Mouse (Mus musculus) kidney, postnatal 0 days (tissue): ENCODE data around the gene Adgrf2. TPM values are rescaled to one million over a fixed set of nuclear protein-coding genes. Genes with fewer than 3 reads are reported as not detected.

ENCODE experiments used
- ATAC-seq: fragments of 200-750 bp; cut with Nextera tagmentation; replicated peaks from 2 replicates; pipeline ENCODE4 v1.8.0; 2017; ENCODE audit warnings: low read depth, moderate number of reproducible peaks, moderate TSS enrichment, moderate library complexity; ENCODE audit not compliant: low FRiP score
- DNase-seq: peaks from one replicate; pipeline ENCODE4 v3.0.0-alpha.2; 2016; ENCODE audit warnings: low spot score
- H3K27ac ChIP-seq: fragments of 300-500 bp; sonication (generic); 2 replicates; pipeline ENCODE4 v1.5.1; 2014; ENCODE audit warnings: mild to moderate bottlenecking
- H3K27me3 ChIP-seq: fragments of 300-500 bp; sonication (generic); 2 replicates; pipeline ENCODE4 v1.6.1; 2014; ENCODE audit warnings: low read length, mixed read lengths; ENCODE audit not compliant: insufficient read depth
- H3K36me3 ChIP-seq: fragments of 300-500 bp; sonication (generic); 2 replicates; pipeline ENCODE4 v1.6.1; 2014; ENCODE audit warnings: low read length, mixed read lengths; ENCODE audit not compliant: insufficient read depth
- H3K4me1 ChIP-seq: fragments of 300-500 bp; sonication (generic); replicated peaks from 2 replicates; pipeline ENCODE4 v1.6.1; 2014; ENCODE audit warnings: antibody characterized with exemption, low read length, mixed read lengths; ENCODE audit not compliant: insufficient read depth
- H3K4me2 ChIP-seq: fragments of 300-500 bp; sonication (generic); 2 replicates; pipeline ENCODE4 v1.6.1; 2014; ENCODE audit warnings: mild to moderate bottlenecking, low read length, moderate library complexity, mixed read lengths
- H3K4me3 ChIP-seq: fragments of 300-500 bp; sonication (generic); replicated peaks from 2 replicates; pipeline ENCODE4 v1.5.1; 2014; ENCODE audit warnings: low read depth, low read length
- H3K9ac ChIP-seq: fragments of 300-500 bp; sonication (generic); 2 replicates; pipeline ENCODE4 v1.6.1; 2014; ENCODE audit warnings: low read depth, low read length
- H3K9me3 ChIP-seq: fragments of 300-500 bp; sonication (generic); replicated peaks from 2 replicates; pipeline ENCODE4 v1.6.1; 2016; ENCODE audit warnings: low read length, inconsistent platforms, mixed read lengths
- CTCF ChIP-seq: IDR thresholded peaks from 2 replicates; pipeline ENCODE4 v1.5.1; 2016; ENCODE audit warnings: antibody characterized with exemption, low read depth, mild to moderate bottlenecking, moderate library complexity
- WGBS: fragments of 180-500 bp; shearing (Covaris S2); extraction: QIAGEN DNeasy Blood & Tissue Kit; methylation state at CpG from one replicate; pipeline ENCODE4 v1.1.7; 2014; 5-methylcytosine and 5-hydroxymethylcytosine counted together
- polyA plus RNA-seq: library from polyadenylated mRNA; unstranded; fragments of >200 nt; fragmentation: Nextera tagmentation; extraction: Ambion mirVana; gene quantifications from 2 replicates; pipeline ENCODE4 v1.2.1, GENCODE M21; 2015

Adgrf2 gene
- polyA plus RNA-seq, 1 experiment from 2014 or later = 0.09 TPM

GRCm38 (mm10) chr17:42752173-42752572 lies 10.2 kb upstream of the Adgrf2 start:
- Histone ChIP-seq H3K9me3 (no peaks in the 10 kb centered on the region), H3K27me3 (no peaks in the 10 kb centered on the region), H3K4me1 (no peaks in the 10 kb centered on the region), H3K36me3 (no peaks in the 10 kb centered on the region), H3K4me2 (no peak overlapping the region), H3K27ac (no peak overlapping the region), H3K9ac (no peak overlapping the region), H3K4me3 (no peak overlapping the region)
- DNase-seq (no peak), ATAC-seq (no peak)
- TF ChIP-seq CTCF = no peak
- 93% methylated on average over 2 of the region's 2 CpGs for WGBS

- ATAC-seq (no peak), DNase-seq (no peak)
- no peak overlapping the region for H3K27ac ChIP-seq
- H3K9ac ChIP-seq = no peak overlapping the region
- WGBS = 75% methylated on average over 6 of the region's 6 CpGs
- H3K27me3 ChIP-seq = no peaks in the 10 kb centered on the region
- TF ChIP-seq CTCF = no peak
- H3K4me2 ChIP-seq = no peak overlapping the region
- no peaks in the 10 kb centered on the region for H3K4me1 ChIP-seq
- H3K9me3 ChIP-seq = no peaks in the 10 kb centered on the region
- H3K36me3 ChIP-seq = no peaks in the 10 kb centered on the region
- no peak overlapping the region for H3K4me3 ChIP-seq
Measured at GRCm38 (mm10) chr17:42745657-42746420, 3.9 kb upstream of the Adgrf2 start.

- H3K4me1 ChIP-seq = no peaks in the 10 kb centered on the region
- H3K27me3 ChIP-seq = no peaks in the 10 kb centered on the region
- H3K36me3 ChIP-seq = no peaks in the 10 kb centered on the region
- ATAC-seq (no peak), DNase-seq (no peak)
- no peaks in the 10 kb centered on the region for H3K9me3 ChIP-seq
- no peak for TF ChIP-seq CTCF
- H3K27ac ChIP-seq = no peak overlapping the region
- WGBS = 88% methylated on average over 3 of the region's 3 CpGs
- no peak overlapping the region for H3K9ac ChIP-seq
- no peak overlapping the region for H3K4me2 ChIP-seq
- no peak overlapping the region for H3K4me3 ChIP-seq
Measured at GRCm38 (mm10) chr17:42742823-42743222, 844 bp upstream of the Adgrf2 start.

GRCm38 (mm10) chr17:42738794-42739193 lies 3.2 kb downstream of the Adgrf2 start:
- Histone ChIP-seq H3K27ac (no peak overlapping the region), H3K4me3 (no peak overlapping the region), H3K9ac (no peak overlapping the region), H3K4me1 (no peaks in the 10 kb centered on the region), H3K9me3 (no peaks in the 10 kb centered on the region), H3K27me3 (no peaks in the 10 kb centered on the region), H3K4me2 (no peak overlapping the region), H3K36me3 (no peaks in the 10 kb centered on the region)
- WGBS = 85% methylated on average over 6 of the region's 6 CpGs
- ATAC-seq (no peak), DNase-seq (no peak)
- no peak for TF ChIP-seq CTCF

- H3K27ac ChIP-seq = no peak overlapping the region
- peak; percentile 51 for TF ChIP-seq CTCF
- WGBS = 55% methylated on average over 3 of the region's 3 CpGs
- no peak overlapping the region for H3K4me2 ChIP-seq
- no peaks in the 10 kb centered on the region for H3K27me3 ChIP-seq
- H3K4me3 ChIP-seq = no peak overlapping the region
- H3K36me3 ChIP-seq = no peaks in the 10 kb centered on the region
- no peaks in the 10 kb centered on the region for H3K4me1 ChIP-seq
- ATAC-seq = no peak
- H3K9me3 ChIP-seq = no peaks in the 10 kb centered on the region
- no peak for DNase-seq
- H3K9ac ChIP-seq = no peak overlapping the region
Measured at GRCm38 (mm10) chr17:42717161-42717560, 24.8 kb downstream of the Adgrf2 start.

GRCm38 (mm10) chr17:42714991-42715390 lies 27.0 kb downstream of the Adgrf2 start:
- ATAC-seq (no peak), DNase-seq (no peak)
- no peaks in the 10 kb centered on the region for H3K9me3 ChIP-seq
- H3K27me3 ChIP-seq = no peaks in the 10 kb centered on the region
- no peak overlapping the region for H3K9ac ChIP-seq
- no peak overlapping the region for H3K4me3 ChIP-seq
- 91% methylated on average over 7 of the region's 7 CpGs for WGBS
- no peak overlapping the region for H3K4me2 ChIP-seq
- no peaks in the 10 kb centered on the region for H3K36me3 ChIP-seq
- TF ChIP-seq CTCF = no peak
- H3K27ac ChIP-seq = no peak overlapping the region
- H3K4me1 ChIP-seq = no peaks in the 10 kb centered on the region

- Histone ChIP-seq H3K36me3 (no peaks in the 10 kb centered on the region), H3K27me3 (no peaks in the 10 kb centered on the region), H3K4me3 (no peak overlapping the region), H3K4me1 (no peaks in the 10 kb centered on the region), H3K9me3 (no peaks in the 10 kb centered on the region), H3K27ac (no peak overlapping the region), H3K9ac (no peak overlapping the region), H3K4me2 (no peak overlapping the region)
- ATAC-seq = no peak
- DNase-seq = no peak
- WGBS = 88% methylated on average over 7 of the region's 7 CpGs
- no peak for TF ChIP-seq CTCF
Measured at GRCm38 (mm10) chr17:42710717-42711116, 31.3 kb downstream of the Adgrf2 start.
